Mouse (Mus musculus): ENCODE measurements around the gene Foxp1.

Gene Foxp1

GRCm38 (mm10) chr6:99249496-99250030 is 273.0 kb downstream of the Foxp1 start:
- no peak for DNase-seq

GRCm38 (mm10) chr6:99248396-99248795 is 274.1 kb downstream of the Foxp1 start:
- no peak for DNase-seq

GRCm38 (mm10) chr6:99241625-99242395 is 280.7 kb downstream of the Foxp1 start:
- no peak for DNase-seq

- no peak for DNase-seq
These were observed 281.8 kb downstream of the Foxp1 start for GRCm38 (mm10) chr6:99240764-99241163.

GRCm38 (mm10) chr6:99235588-99235987 is 286.9 kb downstream of the Foxp1 start:
- no peak for DNase-seq

- DNase-seq: no peak
These were observed 289.1 kb downstream of the Foxp1 start for GRCm38 (mm10) chr6:99233411-99233810.

GRCm38 (mm10) chr6:99228336-99228870 is 294.1 kb downstream of the Foxp1 start:
- DNase-seq: no peak

GRCm38 (mm10) chr6:99221147-99221546 is 301.4 kb downstream of the Foxp1 start:
- no peak for DNase-seq

GRCm38 (mm10) chr6:99220472-99220871 is 302.0 kb downstream of the Foxp1 start:
- DNase-seq: no peak

- DNase-seq: no peak
These were observed 304.7 kb downstream of the Foxp1 start for GRCm38 (mm10) chr6:99217846-99218245.

- DNase-seq: no peak
These were observed 305.4 kb downstream of the Foxp1 start for GRCm38 (mm10) chr6:99217155-99217554.

GRCm38 (mm10) chr6:99212461-99212860 is 310.1 kb downstream of the Foxp1 start:
- no peak for DNase-seq

- no peak for DNase-seq
These were observed 310.7 kb downstream of the Foxp1 start for GRCm38 (mm10) chr6:99211663-99212333.

- no peak for DNase-seq
These were observed 312.4 kb downstream of the Foxp1 start for GRCm38 (mm10) chr6:99210161-99210560.

GRCm38 (mm10) chr6:99207226-99207885 is 315.2 kb downstream of the Foxp1 start:
- no peak for DNase-seq

- DNase-seq: no peak
These were observed 316.1 kb downstream of the Foxp1 start for GRCm38 (mm10) chr6:99206437-99206870.

GRCm38 (mm10) chr6:99205587-99206436 is 316.7 kb downstream of the Foxp1 start:
- no peak for DNase-seq

GRCm38 (mm10) chr6:99204780-99205586 is 317.5 kb downstream of the Foxp1 start:
- no peak for DNase-seq

- DNase-seq: no peak
These were observed 318.3 kb downstream of the Foxp1 start for GRCm38 (mm10) chr6:99204052-99204779.

- DNase-seq: no peak
These were observed 319.3 kb downstream of the Foxp1 start for GRCm38 (mm10) chr6:99203231-99203630.

GRCm38 (mm10) chr6:99202781-99203180 is 319.7 kb downstream of the Foxp1 start:
- no peak for DNase-seq

Measured in right cerebral cortex, postnatal 14 days (tissue).